Mouse (Mus musculus) regulatory T cell (primary cell): ENCODE data around the gene Gpt2.

ENCODE experiments used
- in situ Hi-C: fragments of 300-600 bp; cut with MboI, MseI; formaldehyde crosslinking; loops from one replicate; pipeline ENCODE4 v1.15.1; 2025; ENCODE audit warnings: high pct_unique_total_duplicates

The Gpt2 gene

DNA sequence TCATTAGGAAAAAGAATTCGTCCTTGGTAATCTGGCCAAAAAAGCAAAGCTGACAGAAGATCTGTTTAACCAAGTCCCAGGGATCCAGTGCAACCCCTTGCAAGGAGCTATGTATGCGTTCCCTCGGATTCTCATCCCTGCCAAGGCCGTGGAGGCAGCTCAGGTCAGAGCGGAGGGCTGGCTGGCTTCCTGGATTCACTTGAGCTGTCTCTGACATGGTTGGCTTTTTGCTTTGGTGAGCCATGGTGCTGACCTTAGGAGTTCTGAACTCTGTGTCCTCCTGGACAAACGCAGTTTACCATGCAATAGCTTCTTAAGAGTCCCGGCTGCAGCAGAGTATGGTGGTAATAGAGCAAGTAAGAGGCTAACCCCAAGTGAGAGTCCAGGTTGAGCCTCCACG lies 29.0 kb downstream of the Gpt2 start:
- in situ Hi-C loops = loop anchor here (5.0 kb wide), 1 partner anchor 64 kb away; no protein-coding TSS in a partner anchor

DNA sequence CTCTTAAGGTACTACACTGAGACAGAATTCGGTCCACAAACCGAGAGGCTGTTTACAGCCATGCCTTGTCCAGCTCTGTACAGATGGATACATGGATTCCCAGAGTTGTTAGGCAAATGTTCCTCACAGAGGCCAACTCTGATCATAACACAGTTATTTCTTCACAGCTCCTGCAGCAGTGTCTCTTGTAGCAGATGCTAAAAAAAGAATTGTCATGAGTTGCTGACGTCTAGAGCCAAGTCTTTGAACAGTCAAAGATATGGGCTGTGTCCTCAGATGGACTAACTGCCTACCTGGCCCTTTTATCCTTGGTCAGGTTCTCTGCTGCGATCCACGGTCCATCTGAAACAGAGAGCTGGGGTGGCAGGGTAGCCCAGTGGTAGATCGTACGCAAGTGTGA lies 31.7 kb downstream of the Gpt2 start:
- in situ Hi-C loops = loop anchor here (5.0 kb wide), 1 partner anchor 67 kb away; no protein-coding TSS in a partner anchor

DNA sequence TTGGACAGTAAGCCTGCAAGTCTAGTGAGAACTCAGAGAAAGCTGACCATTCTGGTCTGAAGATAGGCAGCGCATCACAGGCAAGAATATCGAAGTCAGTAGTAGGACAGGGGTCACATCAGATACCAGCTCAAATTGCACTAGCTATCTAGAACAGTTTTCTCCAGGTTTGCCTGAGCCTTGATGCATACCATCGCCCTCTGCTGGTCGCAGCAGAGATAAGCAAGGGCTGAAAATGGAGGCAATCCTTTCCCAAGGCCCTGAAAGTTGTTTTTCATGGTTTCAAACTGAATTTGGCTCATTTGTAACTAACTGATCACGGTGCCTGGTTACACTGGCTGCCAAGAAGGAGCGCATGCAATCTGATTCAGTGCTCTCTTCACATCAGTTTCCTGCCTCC lies 33.7 kb downstream of the Gpt2 start:
- in situ Hi-C loops = no loop called here

DNA sequence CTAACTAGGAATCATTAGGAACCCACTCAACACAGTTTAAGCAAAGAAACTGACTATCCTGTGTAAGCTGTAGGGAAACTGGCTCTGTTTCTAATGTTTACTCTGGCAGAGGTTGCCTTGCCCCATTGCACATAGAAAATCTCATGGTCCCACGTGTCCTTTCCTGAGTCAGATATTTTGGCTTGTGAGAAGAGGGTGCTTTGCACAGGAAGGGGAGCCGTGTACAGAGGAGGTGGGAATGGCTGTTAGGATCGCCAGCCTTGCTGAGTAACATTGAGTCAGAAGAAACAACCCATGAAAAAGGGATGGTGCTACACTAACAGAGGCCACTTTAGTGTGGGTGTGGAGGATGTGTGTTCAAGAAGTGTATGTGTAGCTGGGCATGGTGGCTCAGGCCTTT lies 36.6 kb downstream of the Gpt2 start:
- in situ Hi-C loops = no loop called here

DNA sequence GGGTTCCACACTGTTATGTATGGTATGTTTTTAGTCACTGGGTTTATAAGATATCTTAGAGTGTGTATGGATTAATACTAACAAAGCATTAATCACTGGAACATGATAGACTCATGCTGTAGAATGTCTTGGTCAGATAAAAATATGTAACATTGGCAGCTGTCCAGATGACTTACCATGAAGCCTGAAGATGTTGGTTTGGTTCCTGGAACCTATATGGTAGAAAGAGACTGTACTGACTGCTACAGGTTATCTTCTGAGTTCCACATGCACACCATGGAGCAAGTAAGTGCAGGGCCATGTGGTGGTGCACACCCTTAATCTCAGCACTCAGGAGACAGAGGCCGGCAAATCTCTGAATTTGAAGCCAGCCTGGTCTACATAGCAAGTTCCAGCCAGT lies 38.3 kb downstream of the Gpt2 start:
- in situ Hi-C loops = loop anchor here (10.0 kb wide), 1 partner anchor 216 kb away; no protein-coding TSS in a partner anchor

DNA sequence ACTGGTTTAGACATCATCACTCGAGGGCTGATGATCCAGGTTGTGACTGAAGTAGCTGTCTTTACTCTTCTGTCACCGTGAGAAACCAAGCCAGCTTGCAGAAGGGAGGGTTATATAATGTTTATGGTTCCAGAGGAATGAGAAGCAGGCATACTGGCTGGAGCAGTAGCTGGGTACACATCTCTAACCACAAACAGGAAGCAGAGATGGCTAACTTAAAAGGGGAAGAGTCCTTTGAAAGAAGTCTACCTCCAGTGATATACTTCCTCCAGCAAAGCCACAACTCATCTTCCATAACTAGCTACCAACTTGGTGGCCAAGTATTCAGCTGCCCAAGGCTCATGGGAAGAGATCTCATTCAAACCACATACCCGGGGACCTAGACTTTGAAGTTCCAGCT lies 39.1 kb downstream of the Gpt2 start:
- in situ Hi-C loops = loop anchor here (10.0 kb wide), 1 partner anchor 217 kb away; no protein-coding TSS in a partner anchor

DNA sequence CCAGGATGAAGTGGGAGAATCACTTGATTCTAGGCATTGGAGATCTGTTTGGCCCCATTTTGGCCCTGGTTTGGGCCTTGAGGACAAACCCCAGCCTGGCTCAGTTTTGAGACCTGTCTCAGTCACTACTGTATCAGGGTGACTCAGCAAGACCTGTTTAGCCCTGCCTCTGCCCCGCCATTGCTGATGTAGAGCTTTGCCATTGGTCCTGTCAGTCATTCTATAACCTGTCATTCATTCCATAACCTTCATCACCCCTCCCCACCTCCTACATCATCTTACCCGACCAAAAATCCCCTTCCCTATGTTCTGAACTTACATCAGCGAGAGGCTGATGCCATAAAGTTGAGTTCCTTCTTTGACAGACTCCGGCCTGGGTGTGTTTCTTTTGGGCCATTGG lies 40.5 kb downstream of the Gpt2 start:
- in situ Hi-C loops = loop anchor here (10.0 kb wide), 1 partner anchor 218 kb away; no protein-coding TSS in a partner anchor

DNA sequence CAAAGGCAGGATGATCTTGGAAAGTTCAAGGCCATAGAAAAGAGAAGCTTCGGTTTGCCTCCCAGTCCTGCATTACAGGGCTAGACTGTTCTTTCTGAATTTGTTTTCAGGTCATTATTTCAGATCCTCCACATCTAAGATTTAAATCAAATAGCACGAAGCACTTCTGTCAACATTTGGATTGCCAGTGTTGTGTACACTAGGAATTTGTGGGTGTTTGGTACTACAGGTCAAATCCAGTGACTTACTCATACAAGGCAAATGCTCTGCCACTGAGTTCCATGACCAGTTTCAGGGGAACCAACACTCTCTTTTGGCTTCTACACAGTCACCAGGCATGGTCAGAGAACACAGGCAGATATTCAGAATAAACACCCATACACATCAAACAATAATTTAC lies 41.1 kb downstream of the Gpt2 start:
- in situ Hi-C loops = loop anchor here (10.0 kb wide), 1 partner anchor 219 kb away; no protein-coding TSS in a partner anchor

DNA sequence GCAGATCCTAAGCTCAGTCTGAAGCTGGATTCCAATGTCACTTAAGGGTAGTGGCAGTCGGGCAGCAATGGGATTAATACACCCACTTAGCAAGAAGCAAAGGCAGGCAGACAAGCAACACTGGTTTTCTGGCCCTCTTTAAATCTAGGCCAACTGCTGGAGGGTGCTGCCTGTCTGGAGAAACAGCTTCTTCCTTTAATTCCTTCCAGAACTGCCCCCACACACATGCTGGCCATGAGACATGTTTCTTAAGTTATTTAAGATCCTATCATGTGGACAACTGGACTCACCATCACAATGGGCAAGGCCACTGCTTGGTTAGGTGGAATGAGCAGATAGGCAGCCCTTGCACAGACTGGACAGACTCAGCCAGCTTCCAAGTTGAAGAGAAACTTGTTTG lies 41.8 kb downstream of the Gpt2 start:
- in situ Hi-C loops = loop anchor here (10.0 kb wide), 1 partner anchor 219 kb away; no protein-coding TSS in a partner anchor

DNA sequence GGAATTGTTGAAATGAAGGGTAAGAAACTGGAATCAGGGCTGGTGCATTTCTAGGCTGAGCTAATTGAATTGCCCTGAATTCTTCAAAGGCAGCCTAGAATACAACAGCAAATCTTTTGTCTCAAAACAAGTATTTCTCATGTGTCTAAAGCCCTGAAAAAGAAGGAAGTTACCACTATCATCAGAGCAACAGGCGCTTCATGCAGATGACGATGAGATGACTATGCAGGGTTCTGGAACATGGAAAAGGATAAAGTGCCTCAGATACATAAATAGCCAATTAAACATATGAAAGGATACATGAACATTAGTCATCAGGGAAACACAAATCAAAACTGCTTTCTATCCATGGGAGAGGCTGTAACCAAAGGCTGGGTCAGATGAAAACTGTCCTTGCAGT lies 44.0 kb downstream of the Gpt2 start:
- in situ Hi-C loops = loop anchor here (10.0 kb wide), 1 partner anchor 222 kb away; no protein-coding TSS in a partner anchor

DNA sequence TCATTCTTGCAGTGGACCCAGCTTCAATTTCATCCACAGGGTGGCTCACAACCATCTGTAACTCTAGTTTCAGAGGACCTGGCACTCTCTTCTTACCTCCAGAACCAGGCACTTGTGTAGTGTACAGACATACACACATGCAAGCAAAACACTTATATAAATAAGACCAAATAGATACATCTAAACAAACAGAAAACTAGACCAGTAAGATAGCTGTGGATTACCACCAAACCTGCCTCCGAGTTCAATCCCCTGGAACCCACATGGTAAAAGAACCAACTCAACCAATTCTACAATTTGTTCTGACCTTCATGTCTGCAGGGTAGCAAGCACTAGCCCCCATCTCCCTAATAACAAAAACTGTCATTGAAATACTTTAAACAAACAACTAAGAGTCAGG lies 59.6 kb downstream of the Gpt2 start:
- in situ Hi-C loops = no loop called here

DNA sequence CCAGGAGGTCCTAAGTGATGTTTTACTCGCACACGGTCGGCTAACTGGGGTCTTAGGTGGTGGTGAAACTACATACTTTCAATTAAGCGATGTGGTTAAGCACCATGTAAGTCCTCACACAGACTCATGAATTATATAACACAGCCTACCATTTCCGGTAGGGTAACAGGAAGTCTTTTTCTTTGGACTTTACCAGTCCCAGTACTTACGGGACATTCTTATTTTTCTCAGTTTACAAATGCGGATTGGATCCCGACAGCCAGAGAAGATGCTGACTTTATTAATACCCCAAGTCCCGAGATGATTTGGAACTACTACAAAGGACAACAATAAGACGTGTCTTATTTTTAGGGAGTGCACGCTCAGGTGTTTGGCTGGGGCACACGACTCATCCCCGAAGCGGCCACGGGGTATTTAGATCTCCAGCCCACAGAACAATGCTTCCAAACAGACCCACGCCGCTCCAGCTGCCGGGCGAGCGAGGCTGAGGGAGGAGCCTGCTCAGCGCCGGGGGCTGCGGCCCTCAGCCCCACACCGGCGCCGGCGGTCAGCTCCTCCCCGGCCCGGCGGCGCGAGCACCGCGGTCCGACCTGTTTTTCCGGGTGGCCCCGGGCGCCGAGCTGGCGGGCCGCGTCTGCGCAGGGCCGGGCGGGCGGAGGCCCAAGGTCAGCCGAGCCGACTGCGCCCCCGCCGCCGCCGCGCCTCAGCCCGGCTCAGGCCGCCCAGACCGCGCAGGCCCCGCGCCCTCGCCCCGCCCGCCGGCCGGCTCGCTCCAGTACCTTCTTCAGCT lies 62.2 kb downstream of the Gpt2 start:
- in situ Hi-C loops = no loop called here

DNA sequence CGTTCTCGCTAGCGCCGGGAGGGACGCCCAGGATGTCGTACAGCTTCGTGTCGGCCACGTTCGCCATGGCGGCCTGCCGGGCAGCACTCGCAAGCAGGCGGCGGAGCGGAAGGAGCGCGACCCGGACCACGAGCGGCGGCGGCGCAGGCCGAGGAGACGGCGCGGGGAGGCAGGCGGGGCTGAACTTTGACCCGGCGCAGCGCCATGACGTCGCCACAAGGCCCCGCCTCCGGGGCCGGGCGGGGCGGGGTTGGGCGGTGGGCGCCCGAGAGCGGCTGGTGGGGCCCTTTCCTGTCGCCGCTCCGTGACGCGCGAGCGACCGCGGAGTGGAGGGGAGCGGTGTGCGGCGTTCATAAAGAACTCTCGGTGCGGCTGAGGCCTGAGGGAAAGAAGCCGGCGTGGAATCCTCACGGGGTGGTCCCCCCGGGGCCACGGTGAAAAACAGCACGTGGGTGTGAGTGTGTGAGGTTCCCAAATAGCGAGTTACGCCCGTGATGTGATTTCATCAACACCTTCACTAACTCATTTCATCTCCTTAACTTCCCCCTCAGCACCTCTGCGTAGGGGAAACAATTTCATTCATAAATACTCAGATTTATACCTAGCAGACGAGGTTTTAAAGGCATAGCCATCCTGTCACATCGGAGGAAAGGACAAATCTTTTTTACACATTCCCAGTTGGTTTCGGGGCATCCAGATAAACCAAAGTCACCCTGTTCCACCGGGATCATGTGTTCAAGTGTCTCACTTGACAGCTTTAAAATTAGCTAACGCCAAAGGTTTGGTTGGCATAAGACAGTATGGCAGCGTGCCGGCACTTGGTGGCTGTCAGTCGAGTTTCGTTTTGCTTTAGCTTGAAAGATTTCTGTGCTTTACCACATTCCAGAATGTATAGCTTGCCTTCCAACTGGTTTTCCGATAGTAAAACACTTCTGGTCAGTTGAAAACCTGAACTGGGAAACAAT lies 63.1 kb downstream of the Gpt2 start, which contains the start of gene Dnaja2:
Dnaja2 (minus strand) TSS at position 164 of the 965 bp plus-strand sequence.
- in situ Hi-C loops = no loop called here

DNA sequence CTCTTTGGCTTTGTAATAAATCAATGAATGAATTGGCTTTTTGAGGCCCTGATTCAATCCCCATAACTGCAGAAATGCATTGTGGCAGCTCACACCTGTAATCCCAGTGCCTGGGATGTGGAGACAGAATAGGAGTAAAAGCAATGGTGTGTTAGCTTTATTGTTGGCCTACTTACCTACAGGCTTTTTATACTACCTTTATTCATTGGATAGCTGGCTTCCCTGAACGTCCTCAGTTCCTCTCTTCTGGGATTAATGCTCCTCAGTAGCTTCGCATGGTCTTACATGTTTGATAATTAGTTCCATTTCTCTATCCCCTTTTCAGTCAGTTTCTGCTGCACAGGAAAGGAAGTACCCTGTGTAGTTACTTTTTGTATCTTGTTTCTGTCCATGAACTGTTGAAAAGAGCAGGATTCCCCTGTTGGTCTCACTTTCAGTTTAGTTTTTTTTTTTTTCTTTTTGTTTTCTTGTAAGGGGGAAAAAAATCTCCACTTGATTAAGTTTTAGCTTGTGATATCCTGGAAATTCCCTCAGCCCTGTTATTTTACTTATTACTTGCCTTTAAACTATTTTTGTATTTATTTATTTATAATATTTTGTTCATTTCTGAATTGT lies 64.7 kb downstream of the Gpt2 start:
- in situ Hi-C loops = no loop called here

DNA sequence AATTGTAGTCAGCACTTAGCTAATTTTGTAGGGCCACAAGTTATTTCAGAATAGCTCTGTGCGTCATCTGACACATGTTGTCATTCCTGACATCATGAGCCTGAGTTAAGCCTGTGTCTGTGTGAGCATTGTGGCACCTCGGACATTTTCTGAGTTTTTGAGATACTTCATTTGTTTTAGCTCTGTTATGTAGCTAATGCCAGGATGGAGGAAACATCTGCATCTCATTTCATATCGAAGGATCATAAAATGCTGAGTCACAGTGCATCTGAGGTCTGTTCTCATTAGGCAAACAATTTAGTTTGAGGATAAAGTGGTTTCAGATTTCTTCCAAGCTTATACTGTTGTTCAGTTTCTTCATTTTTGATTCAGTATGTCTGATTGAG lies 65.2 kb downstream of the Gpt2 start:
- in situ Hi-C loops = no loop called here

DNA sequence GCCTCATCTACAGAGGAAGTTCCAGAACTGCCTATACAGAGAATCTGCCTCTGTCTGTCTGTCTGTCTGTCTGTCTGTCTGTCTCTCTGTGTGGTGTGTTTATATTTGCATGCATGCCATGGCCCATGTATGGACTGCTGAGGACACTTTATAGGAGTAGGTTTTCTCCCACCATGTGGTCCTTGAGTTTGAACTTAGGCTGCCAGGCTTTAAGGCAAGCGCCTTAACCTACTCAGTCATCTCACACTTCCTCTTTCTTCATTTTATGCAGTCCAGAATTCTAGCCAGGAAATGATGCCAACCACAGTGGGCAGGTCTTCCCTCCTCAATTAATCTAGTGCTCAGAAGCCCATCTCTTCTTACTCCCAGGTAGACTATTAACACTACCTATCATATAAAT lies 66.8 kb downstream of the Gpt2 start:
- in situ Hi-C loops = no loop called here

DNA sequence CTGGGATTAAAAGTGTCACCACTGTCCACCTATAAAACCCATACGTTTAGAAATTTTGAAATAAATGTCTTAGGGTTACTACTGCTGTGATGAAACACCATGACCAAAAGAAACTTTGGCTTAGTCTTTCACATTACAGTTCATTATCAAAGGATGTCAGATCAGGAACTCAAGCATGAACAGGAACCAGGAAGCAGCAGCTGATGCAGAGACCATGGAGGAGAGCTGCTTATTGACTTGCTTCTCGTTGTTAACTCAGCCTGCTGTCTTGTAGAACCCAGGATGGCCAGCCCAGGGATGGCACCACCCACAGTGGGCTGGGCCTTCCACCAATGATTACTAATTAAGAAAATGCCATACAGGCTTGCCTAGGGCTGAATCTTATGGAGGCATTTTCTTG lies 67.6 kb downstream of the Gpt2 start:
- in situ Hi-C loops = no loop called here

DNA sequence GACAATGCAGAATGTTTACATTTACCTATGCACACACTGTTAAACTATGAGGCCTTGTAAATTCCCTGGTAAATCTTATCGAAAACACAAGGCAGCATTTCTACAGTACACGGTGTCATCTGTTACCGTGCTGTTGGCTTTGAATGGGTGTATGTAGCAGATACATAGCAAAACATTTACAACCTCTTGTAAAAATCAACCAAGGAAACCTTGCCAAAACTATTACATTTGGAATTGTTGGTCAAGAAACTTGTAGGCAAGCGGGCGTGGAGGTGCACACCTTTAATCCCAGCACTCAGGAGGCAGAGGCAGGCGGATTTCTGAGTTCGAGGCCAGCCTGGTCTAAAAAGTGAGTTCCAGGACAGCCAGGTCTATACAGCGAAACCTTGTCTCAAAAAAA lies 71.0 kb downstream of the Gpt2 start:
- in situ Hi-C loops = no loop called here

DNA sequence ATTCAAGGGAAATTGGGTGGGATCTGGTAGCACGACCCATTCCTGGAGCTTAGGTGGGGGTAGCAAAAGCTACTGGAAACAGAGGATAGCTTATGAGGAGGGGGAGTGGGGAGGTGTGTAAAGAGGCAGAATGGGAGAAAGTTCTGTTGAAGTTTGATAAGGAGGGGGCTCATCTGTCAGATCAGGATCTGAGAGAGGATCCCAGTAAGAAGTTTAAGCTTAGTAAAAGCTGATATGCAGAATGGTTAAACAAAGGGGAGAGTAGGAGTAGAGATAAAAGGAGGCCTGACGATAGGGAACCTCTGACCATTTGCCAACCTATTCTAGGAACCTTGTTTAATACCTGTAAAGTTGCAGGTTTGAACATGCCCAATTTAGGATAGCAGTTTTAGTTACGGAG lies 72.8 kb downstream of the Gpt2 start:
- in situ Hi-C loops = no loop called here

DNA sequence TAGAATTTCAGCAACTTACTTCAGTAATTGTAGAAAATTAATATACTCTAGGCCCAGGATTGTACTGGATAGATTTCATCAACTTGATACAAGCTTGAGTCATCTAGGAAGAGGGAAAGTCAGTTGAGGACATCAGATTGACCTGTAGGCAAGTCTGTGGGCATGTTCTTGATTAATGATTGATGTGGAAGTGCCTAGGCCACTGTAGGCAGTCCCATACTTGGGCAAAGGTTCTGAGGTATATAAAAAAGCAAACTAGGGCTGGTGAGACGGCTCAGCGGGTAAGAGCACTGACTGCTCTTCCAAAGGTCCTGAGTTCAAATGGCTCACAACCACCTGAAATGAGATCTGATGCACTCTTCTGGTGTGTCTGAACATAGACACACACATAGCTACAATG lies 75.4 kb downstream of the Gpt2 start:
- in situ Hi-C loops = no loop called here

DNA sequence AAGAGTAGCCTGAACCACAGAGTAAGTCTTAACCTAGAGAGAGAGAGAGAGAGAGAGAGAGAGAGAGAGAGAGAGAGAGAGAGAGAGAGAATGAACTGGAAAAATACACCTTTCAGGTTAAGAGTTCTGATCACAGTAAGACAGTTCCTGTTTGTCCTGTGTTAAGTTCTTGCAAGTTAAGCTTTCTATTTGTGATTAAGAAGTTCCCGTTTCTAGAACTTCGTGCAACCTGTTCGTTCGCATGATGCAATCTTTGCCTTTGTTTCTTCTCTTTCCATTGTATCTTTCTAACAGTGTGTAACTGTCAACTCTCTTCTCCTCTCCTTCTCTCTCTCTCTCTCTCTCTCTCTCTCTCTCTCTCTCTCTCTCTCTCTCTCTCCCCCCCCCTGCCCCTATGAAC lies 78.1 kb downstream of the Gpt2 start:
- in situ Hi-C loops = no loop called here
